Mouse (Mus musculus): ENCODE data around the gene Abhd11. TPM values are rescaled to one million over a fixed set of nuclear protein-coding genes. Genes with fewer than 3 reads are reported as not detected.
A peak's percentile ranks its signal among the peaks of the same experiment; 100 is the strongest.

Abhd11 gene
- polyA plus RNA-seq, 1 experiment: 48.4 TPM

DNA sequence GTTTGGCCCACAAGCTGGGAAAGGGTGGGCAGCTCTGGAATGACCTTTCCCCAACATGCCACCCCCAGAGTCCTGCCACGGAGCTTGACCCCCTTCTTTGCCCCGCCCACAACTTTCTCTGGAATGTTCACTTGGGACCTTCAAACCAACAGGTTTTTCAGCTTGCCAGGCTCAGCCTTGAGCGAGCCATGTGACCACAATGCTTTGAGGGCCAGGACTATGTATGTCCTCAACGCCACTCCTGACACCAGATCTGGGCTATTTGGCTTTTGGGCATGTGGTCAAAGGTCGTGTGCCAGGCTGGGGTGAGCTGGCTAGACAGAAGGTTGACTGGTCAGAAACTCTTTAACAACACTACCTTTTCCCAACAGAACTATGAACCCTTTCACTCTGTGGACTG is 6.8 kb upstream of the Abhd11 start:
- no peaks in the 10 kb centered on the region for H3K9me3 ChIP-seq (replicated peaks; ENCODE audit: control insufficient read depth, insufficient read depth, low read length, poor library complexity, severe bottlenecking)
- H3K27ac ChIP-seq (ENCODE audit: insufficient read depth, low read length): no peak overlapping the region
- no peak overlapping the region for H3K4me3 ChIP-seq (ENCODE audit: low read depth, low read length)
- no peaks in the 10 kb centered on the region for H3K36me3 ChIP-seq (ENCODE audit: control insufficient read depth, insufficient read depth, low read length, poor library complexity, severe bottlenecking)
- peaks cover 10% of the 10 kb centered on the region for H3K4me1 ChIP-seq (ENCODE audit: control insufficient read depth, insufficient read depth, low read length)
- peak; percentile 47; the same call in 1 of the 2 replicates for TF ChIP-seq EP300 (IDR thresholded peaks at IDR 0.05; ENCODE audit: insufficient read depth, low read depth, low read length)
- no peak for TF ChIP-seq CTCF (IDR thresholded peaks at IDR 0.05; ENCODE audit: low read depth, low read length)
- H3K27me3 ChIP-seq (ENCODE audit: control insufficient read depth, insufficient read depth, low read length, poor library complexity, severe bottlenecking): no peaks in the 10 kb centered on the region
- H3K9ac ChIP-seq (ENCODE audit: low read depth, poor library complexity, severe bottlenecking): no peak overlapping the region

DNA sequence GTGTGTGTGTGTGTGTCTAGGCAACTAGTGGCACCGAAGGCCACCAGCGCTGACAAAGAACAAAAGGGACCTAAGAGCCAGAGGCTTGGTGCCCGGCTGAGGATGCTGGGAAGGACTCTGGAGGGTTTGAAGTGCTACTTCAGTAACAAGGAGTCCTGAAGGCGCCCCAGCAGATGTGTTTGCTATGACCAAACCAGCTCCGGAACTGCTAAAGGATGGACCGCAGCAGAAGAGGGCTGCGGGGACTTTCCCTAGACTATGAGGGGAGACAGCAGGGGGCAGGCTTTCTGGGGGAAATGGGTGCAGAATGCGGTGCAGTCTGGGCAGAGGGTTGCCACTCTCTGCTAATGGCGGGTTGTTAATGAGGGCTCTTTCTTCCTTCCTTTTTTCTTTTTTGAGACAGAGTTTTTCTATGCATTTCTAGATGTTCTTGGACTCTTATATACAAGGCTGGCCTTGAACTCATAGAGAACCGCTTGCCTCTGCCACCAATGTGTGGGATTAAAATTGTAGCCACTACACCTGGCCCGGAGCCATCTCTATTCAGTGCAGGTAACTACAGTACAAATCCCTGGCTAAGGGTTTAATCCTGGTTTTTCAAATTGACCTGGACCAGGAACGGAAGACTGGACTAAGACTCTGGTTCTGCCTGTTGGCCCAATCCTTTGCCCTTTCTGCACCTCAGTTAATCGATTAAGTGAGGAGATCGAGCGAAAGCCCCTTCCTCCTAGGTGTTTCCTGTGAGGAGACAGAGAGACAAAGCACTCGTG is 965 bp upstream of the Abhd11 start:
- peak overlapping the region; percentile 77 for H3K9ac ChIP-seq (ENCODE audit: low read depth, poor library complexity, severe bottlenecking)
- H3K9me3 ChIP-seq (replicated peaks; ENCODE audit: control insufficient read depth, insufficient read depth, low read length, poor library complexity, severe bottlenecking): no peaks in the 10 kb centered on the region
- TF ChIP-seq POLR2A (IDR thresholded peaks at IDR 0.05; ENCODE audit: insufficient read depth, low read length) (no peak), CTCF (IDR thresholded peaks at IDR 0.05; ENCODE audit: low read depth, low read length) (peak; percentile 64)

DNA sequence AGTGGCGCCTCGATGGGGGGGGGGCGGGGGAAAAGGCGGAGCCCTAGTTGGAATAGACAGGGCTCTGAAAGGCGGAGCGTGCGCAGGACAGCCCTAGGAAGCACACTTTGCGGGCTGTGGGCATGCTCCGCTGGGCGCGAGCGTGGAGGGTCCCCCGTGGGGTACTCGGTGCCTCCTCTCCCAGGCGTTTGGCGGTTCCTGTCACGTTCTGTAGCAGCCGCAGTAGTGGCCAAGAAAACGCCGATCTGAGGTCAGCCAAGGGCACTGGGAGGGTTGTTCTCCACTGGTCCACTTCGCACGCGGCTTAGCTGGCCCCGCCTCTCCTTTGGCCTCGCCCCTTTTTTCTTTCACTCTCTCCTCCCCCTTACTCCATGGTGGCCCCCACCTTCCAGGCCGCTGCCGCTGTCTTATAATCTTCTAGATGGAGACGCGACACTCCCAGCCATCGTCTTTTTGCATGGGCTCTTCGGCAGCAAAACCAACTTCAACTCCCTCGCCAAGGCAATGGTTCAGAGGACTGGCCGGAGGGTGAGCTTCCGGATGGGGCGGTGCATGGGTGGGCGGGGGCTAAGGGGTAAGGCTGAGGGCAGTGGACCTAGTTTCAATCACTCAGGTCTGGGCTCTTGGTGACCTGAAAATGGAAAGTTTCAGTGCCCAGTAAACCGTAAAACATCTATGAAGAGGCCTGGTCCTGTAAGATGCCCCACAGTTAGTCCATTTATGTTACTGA is 803 bp downstream of the Abhd11 start:
- Histone ChIP-seq H3K9ac (ENCODE audit: low read depth, poor library complexity, severe bottlenecking) (peak overlapping the region; percentile 70), H3K9me3 (replicated peaks; ENCODE audit: control insufficient read depth, insufficient read depth, low read length, poor library complexity, severe bottlenecking) (no peaks in the 10 kb centered on the region), H3K36me3 (ENCODE audit: control insufficient read depth, insufficient read depth, low read length, poor library complexity, severe bottlenecking) (0 out of 2 replicates have a peak, but pooled peaks cover 2% of the 10 kb centered on the region), H3K27ac (ENCODE audit: insufficient read depth, low read length) (peak overlapping the region; percentile 88), H3K27me3 (ENCODE audit: control insufficient read depth, insufficient read depth, low read length, poor library complexity, severe bottlenecking) (no peaks in the 10 kb centered on the region), H3K4me1 (ENCODE audit: control insufficient read depth, insufficient read depth, low read length) (peaks cover 6% of the 10 kb centered on the region), H3K4me3 (ENCODE audit: low read depth, low read length) (peak overlapping the region; percentile 84)
- TF ChIP-seq EP300 (IDR thresholded peaks at IDR 0.05; ENCODE audit: insufficient read depth, low read depth, low read length): no peak
- peak; percentile 35 for TF ChIP-seq POLR2A (IDR thresholded peaks at IDR 0.05; ENCODE audit: insufficient read depth, low read length)

More for the DNA sequence above, 965 bp upstream of the Abhd11 start:
- Histone ChIP-seq H3K27ac (ENCODE audit: insufficient read depth, low read length) (peak overlapping the region; percentile 96), H3K36me3 (ENCODE audit: control insufficient read depth, insufficient read depth, low read length, poor library complexity, severe bottlenecking) (0 out of 2 replicates have a peak, but pooled peaks cover 2% of the 10 kb centered on the region), H3K4me1 (ENCODE audit: control insufficient read depth, insufficient read depth, low read length) (peaks cover 6% of the 10 kb centered on the region), H3K4me3 (ENCODE audit: low read depth, low read length) (peak overlapping the region; percentile 53), H3K27me3 (ENCODE audit: control insufficient read depth, insufficient read depth, low read length, poor library complexity, severe bottlenecking) (no peaks in the 10 kb centered on the region)

DNA sequence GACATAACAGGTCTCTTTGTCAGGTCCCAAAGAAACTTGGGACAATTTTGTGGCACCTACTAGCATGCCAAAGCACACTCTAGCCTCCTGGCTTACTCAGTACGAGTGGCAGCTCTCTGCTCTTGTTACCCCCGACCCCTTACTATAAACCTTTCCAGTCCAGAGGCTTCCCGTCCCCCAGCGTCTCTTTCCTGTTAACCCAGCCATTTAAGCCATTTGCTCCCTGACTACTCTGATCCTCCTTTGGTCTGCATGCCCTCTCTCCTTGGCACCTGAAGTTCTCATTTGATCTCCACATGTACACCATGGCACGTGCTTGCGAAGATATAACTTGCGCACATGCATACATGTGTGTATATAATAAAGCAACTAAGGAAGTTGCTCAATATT is 1.4 kb downstream of the Abhd11 start:
- Histone ChIP-seq H3K4me1 (ENCODE audit: control insufficient read depth, insufficient read depth, low read length) (peaks cover 6% of the 10 kb centered on the region), H3K9me3 (replicated peaks; ENCODE audit: control insufficient read depth, insufficient read depth, low read length, poor library complexity, severe bottlenecking) (no peaks in the 10 kb centered on the region), H3K9ac (ENCODE audit: low read depth, poor library complexity, severe bottlenecking) (peak overlapping the region; percentile 70), H3K36me3 (ENCODE audit: control insufficient read depth, insufficient read depth, low read length, poor library complexity, severe bottlenecking) (0 out of 2 replicates have a peak, but pooled peaks cover 2% of the 10 kb centered on the region), H3K27ac (ENCODE audit: insufficient read depth, low read length) (peak overlapping the region; percentile 4; the same call in 1 of the 2 replicates), H3K4me3 (ENCODE audit: low read depth, low read length) (peak overlapping the region; percentile 84), H3K27me3 (ENCODE audit: control insufficient read depth, insufficient read depth, low read length, poor library complexity, severe bottlenecking) (no peaks in the 10 kb centered on the region)
- TF ChIP-seq CTCF (IDR thresholded peaks at IDR 0.05; ENCODE audit: low read depth, low read length) (no peak), EP300 (IDR thresholded peaks at IDR 0.05; ENCODE audit: insufficient read depth, low read depth, low read length) (no peak), POLR2A (IDR thresholded peaks at IDR 0.05; ENCODE audit: insufficient read depth, low read length) (no peak)

DNA sequence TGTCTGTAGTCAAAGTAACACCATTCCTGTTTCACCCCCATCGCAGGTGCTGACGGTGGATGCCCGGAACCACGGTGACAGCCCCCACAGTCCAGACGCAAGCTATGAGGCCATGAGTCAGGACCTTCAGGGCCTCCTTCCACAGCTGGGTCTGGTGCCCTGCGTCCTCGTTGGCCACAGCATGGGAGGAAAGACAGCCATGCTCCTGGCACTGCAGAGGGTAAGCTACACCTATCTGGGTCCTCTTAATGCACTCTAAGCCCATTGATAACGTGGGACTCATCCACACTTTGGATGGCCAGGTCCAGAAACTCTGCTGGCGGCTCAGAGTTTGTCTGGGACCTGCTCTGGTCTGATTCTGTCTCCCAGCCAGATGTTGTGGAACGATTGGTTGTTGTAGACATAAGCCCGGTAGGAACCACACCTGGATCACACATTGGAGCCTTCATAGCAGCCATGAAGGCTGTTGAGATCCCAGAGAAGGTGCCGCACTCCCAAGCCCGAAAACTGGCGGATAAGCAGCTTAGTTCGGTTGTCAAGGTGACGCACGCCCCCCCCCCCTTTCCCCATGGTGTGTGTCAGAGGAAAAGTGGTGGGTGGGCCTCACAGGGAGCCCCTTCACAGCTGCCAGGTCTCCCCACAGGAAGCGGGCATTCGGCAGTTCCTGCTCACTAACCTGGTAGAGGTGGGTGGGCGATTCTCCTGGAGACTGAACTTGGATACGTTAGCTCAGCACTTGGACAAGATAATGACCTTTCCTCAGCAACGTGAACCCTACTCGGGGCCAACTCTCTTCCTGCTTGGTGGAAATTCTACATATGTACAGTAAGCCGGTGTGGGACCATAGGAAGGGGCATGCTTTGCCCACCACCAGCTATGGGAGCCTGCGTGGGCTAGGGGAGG is 2.1 kb downstream of the Abhd11 start:
- no peaks in the 10 kb centered on the region for H3K9me3 ChIP-seq (replicated peaks; ENCODE audit: control insufficient read depth, insufficient read depth, low read length, poor library complexity, severe bottlenecking)
- peaks cover 6% of the 10 kb centered on the region for H3K4me1 ChIP-seq (ENCODE audit: control insufficient read depth, insufficient read depth, low read length)
- H3K9ac ChIP-seq (ENCODE audit: low read depth, poor library complexity, severe bottlenecking): peak overlapping the region; percentile 65
- 0 out of 2 replicates have a peak, but pooled peaks cover 2% of the 10 kb centered on the region for H3K36me3 ChIP-seq (ENCODE audit: control insufficient read depth, insufficient read depth, low read length, poor library complexity, severe bottlenecking)
- H3K27ac ChIP-seq (ENCODE audit: insufficient read depth, low read length): peak overlapping the region; percentile 93
- peak overlapping the region; percentile 84 for H3K4me3 ChIP-seq (ENCODE audit: low read depth, low read length)
- TF ChIP-seq POLR2A (IDR thresholded peaks at IDR 0.05; ENCODE audit: insufficient read depth, low read length): no peak
- TF ChIP-seq CTCF (IDR thresholded peaks at IDR 0.05; ENCODE audit: low read depth, low read length): no peak
- TF ChIP-seq EP300 (IDR thresholded peaks at IDR 0.05; ENCODE audit: insufficient read depth, low read depth, low read length): no peak
- H3K27me3 ChIP-seq (ENCODE audit: control insufficient read depth, insufficient read depth, low read length, poor library complexity, severe bottlenecking): no peaks in the 10 kb centered on the region

All from ES-Bruce4 (cell line).